Mouse (Mus musculus) hindbrain, embryonic 11.5 days (tissue): ENCODE results near the gene Hoxd4. TPM values are rescaled to one million over a fixed set of nuclear protein-coding genes. Genes with fewer than 3 reads are reported as not detected.
A peak's percentile ranks its signal among the peaks of the same experiment; 100 is the strongest.

Experiments used
- ATAC-seq: fragments of 200-750 bp; cut with Nextera tagmentation; 2 replicates; pipeline ENCODE4 v1.8.0; 2017; ENCODE audit warnings: mild to moderate bottlenecking, moderate TSS enrichment, moderate library complexity; ENCODE audit not compliant: low FRiP score
- DNase-seq: peaks from one replicate; pipeline ENCODE4 v3.0.0-alpha.2; 2015; ENCODE audit warnings: low spot score
- H3K27ac ChIP-seq: fragments of 300-500 bp; sonication (generic); 2 replicates; pipeline ENCODE4 v1.5.1; 2014; ENCODE audit warnings: mild to moderate bottlenecking, low read depth, low read length
- H3K27me3 ChIP-seq: fragments of 300-500 bp; sonication (generic); 2 replicates; pipeline ENCODE4 v1.6.1; 2014; ENCODE audit warnings: mild to moderate bottlenecking, low read length, moderate library complexity, mixed read lengths; ENCODE audit not compliant: control insufficient read depth, insufficient read depth
- H3K36me3 ChIP-seq: fragments of 300-500 bp; sonication (generic); 2 replicates; pipeline ENCODE4 v1.6.1; 2014; ENCODE audit warnings: mild to moderate bottlenecking, low read length, moderate library complexity, mixed read lengths; ENCODE audit not compliant: control insufficient read depth, insufficient read depth
- H3K4me1 ChIP-seq: fragments of 300-500 bp; sonication (generic); replicated peaks from 2 replicates; pipeline ENCODE4 v1.6.1; 2014; ENCODE audit warnings: low read length, mixed read lengths; ENCODE audit not compliant: control insufficient read depth, insufficient read depth
- H3K4me2 ChIP-seq: fragments of 300-500 bp; sonication (generic); replicated peaks from 2 replicates; pipeline ENCODE4 v1.6.1; 2014; ENCODE audit warnings: mild to moderate bottlenecking, low read depth, low read length
- H3K4me3 ChIP-seq: fragments of 300-500 bp; sonication (generic); 2 replicates; pipeline ENCODE4 v1.5.1; 2014; ENCODE audit warnings: low read depth, low read length
- H3K9ac ChIP-seq: fragments of 300-500 bp; sonication (generic); 2 replicates; pipeline ENCODE4 v1.6.1; 2014; ENCODE audit warnings: low read depth, low read length
- H3K9me3 ChIP-seq: fragments of 300-500 bp; sonication (generic); 2 replicates; pipeline ENCODE4 v1.6.1; 2016; ENCODE audit warnings: low read length; ENCODE audit not compliant: control insufficient read depth
- WGBS: fragments of 180-500 bp; shearing (Covaris S2); extraction: QIAGEN DNeasy Blood & Tissue Kit; methylation state at CpG from one replicate; pipeline ENCODE4 v1.1.7; 2014; 5-methylcytosine and 5-hydroxymethylcytosine counted together
- polyA plus RNA-seq: library from polyadenylated mRNA; unstranded; fragments of >200 nt; fragmentation: Nextera tagmentation; extraction: Ambion mirVana; gene quantifications from 2 replicates; pipeline ENCODE4 v1.2.1, GENCODE M21; 2014

Hoxd4 gene
- polyA plus RNA-seq, 1 experiment from 2014 or later, result 3.7 TPM

DNA sequence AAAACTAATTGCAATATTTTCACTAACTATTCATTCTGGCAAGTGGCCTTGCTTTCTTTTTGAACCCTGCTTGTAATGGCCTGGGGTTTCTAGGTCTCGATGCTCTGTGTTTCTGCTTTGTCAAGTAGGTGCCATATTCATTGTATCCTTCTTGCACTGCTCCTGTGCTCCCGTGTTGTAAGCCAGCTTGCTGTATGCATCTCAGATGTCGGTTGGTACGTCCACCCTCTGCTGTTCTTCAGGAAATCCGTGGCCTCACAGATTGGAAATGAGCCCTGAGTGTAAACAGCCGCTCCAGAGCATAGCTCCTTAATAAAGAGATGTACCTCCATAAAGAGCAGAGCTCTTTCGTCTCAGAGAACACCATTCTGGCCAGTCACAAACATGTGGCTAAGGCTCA is 4.1 kb upstream of the Hoxd4 start:
- Histone ChIP-seq H3K4me2 (no peak overlapping the region), H3K9me3 (no peaks in the 10 kb centered on the region), H3K9ac (no peak overlapping the region), H3K4me3 (no peak overlapping the region), H3K4me1 (peaks cover 3% of the 10 kb centered on the region), H3K27ac (no peak overlapping the region), H3K27me3 (peaks cover 90% of the 10 kb centered on the region), H3K36me3 (no peaks in the 10 kb centered on the region)
- WGBS, result 6% methylated on average over 7 of the region's 7 CpGs
- no peak for DNase-seq
- ATAC-seq, result no peak

DNA sequence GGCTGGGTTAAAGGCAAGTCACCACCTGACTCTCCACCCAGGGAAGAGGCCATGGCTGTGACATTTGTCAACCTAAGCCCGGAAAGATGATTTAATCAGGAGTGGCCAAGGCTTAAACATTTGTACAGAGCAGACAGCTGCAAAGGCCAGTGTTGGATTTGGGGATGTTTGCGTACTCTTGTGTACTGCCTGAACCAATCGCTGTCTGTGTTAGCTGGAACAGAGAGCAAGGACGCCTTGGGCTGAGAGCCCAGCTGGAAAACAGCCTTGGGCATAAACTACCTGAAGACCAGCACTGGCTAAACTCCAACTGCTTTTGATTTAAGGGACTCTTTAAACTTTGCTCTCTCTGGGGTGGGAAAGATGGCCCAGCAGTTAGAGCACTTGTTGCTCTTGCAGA is 3.1 kb upstream of the Hoxd4 start:
- DNase-seq, result no peak
- 7% methylated on average over 4 of the region's 4 CpGs for WGBS

GRCm38 (mm10) chr2:74709465-74710419 is 2.0 kb upstream of the Hoxd4 start:
- Histone ChIP-seq H3K9ac (no peak overlapping the region), H3K4me3 (no peak overlapping the region), H3K4me2 (no peak overlapping the region), H3K27ac (no peak overlapping the region), H3K9me3 (no peaks in the 10 kb centered on the region), H3K4me1 (peaks cover 3% of the 10 kb centered on the region), H3K36me3 (no peaks in the 10 kb centered on the region), H3K27me3 (peaks cover 90% of the 10 kb centered on the region)
- 3% methylated on average over 5 of the region's 5 CpGs for WGBS
- DNase-seq (no peak), ATAC-seq (no peak)

More for the DNA sequence above, 3.1 kb upstream of the Hoxd4 start:
- no peak overlapping the region for H3K27ac ChIP-seq
- H3K4me3 ChIP-seq, result no peak overlapping the region
- no peak overlapping the region for H3K4me2 ChIP-seq
- no peak overlapping the region for H3K9ac ChIP-seq
- ATAC-seq, result no peak
- H3K36me3 ChIP-seq, result no peaks in the 10 kb centered on the region
- H3K9me3 ChIP-seq, result no peaks in the 10 kb centered on the region
- peaks cover 91% of the 10 kb centered on the region for H3K27me3 ChIP-seq
- H3K4me1 ChIP-seq, result peaks cover 3% of the 10 kb centered on the region

DNA sequence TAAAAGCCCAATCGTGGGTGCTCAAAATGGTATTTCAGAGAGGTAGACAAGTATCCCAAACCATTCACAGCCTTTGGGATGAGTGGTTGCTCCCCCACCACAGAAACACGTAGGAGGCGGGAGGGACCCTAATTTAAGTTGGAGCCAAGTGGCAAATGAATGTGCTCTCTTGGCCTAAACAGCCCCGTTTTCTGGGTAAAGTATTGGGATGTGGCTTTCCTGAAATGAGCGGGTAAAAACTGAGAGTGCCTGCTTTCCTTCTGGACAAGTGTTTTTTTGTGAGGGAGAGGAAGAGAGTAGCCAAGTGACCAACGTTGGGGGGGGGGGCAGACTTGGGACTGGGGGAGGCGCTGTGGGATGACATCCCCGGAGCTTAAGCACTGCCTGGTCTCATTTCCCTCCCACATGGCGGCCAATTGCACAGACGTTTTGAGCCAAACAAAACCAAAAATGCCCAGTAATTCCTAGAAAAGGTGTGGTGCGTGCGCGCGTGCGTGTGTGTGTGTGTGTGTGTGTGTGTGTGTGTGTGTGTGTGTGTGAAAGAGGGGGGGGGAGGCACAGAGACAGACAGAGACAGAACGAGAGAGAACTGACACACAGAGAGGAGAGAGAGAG is 693 bp upstream of the Hoxd4 start:
- H3K4me1 ChIP-seq, result no peaks in the 10 kb centered on the region
- DNase-seq, result no peak
- H3K9me3 ChIP-seq, result no peaks in the 10 kb centered on the region
- no peak overlapping the region for H3K4me2 ChIP-seq
- no peak overlapping the region for H3K9ac ChIP-seq
- ATAC-seq, result no peak
- no peak overlapping the region for H3K27ac ChIP-seq
- no peak overlapping the region for H3K4me3 ChIP-seq
- peaks cover 89% of the 10 kb centered on the region for H3K27me3 ChIP-seq
- no peaks in the 10 kb centered on the region for H3K36me3 ChIP-seq
- 1% methylated on average over 13 of the region's 16 CpGs for whole genome bisulfite sequencing

DNA sequence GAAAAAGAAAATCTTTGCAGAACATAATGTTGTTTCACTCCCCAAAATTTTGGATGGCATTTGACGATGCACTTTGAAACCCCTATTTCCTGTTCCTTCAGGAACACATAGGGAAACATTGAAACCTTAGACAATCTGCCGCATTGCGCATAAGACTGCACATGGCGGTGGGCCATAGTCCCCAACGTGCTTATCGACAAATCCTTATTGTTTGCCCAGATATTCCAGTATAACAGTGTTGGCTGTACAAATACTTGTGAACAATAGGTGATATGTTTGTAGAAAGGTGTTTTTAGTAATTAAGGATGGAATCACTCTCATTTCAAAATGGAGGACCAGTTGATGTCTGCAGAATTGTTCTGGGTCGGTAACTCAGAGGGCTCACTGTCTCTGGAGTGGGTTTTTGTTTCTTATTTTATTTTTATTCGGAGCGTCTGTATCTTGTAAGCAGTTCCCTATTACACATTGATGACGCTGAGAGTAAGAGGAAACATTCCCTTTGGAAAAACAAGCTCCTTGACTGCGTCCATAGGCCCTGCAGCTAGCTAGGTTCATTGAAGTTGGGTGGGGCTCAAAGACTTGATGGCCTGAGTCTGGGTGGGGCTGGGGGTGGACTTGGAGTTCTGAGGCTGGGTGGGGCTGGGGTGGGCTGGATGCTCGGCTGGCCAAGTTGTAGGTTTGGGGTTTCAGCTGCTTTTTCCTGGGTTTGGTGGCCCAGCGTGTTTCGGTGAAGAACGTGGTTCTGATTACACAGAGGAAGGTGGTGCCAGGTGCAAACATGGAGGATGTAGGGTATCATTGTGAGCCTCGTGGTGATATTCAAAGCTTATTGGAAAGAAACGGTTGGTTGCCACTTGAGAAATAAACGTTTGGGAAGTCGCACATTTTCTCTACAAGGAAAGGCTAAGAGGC is 1.8 kb downstream of the Hoxd4 start:
- no peaks in the 10 kb centered on the region for H3K4me1 ChIP-seq
- H3K9ac ChIP-seq, result no peak overlapping the region
- 4% methylated on average over 19 of the region's 19 CpGs for WGBS
- H3K9me3 ChIP-seq, result no peaks in the 10 kb centered on the region
- H3K4me3 ChIP-seq, result no peak overlapping the region
- no peaks in the 10 kb centered on the region for H3K36me3 ChIP-seq
- H3K4me2 ChIP-seq, result no peak overlapping the region
- DNase-seq, result no peak
- no peak overlapping the region for H3K27ac ChIP-seq
- no peak for ATAC-seq
- H3K27me3 ChIP-seq, result peaks cover 80% of the 10 kb centered on the region

- Histone ChIP-seq H3K27me3 (peaks cover 78% of the 10 kb centered on the region), H3K4me2 (no peak overlapping the region), H3K4me3 (no peak overlapping the region), H3K9me3 (no peaks in the 10 kb centered on the region), H3K36me3 (no peaks in the 10 kb centered on the region), H3K9ac (no peak overlapping the region), H3K27ac (no peak overlapping the region), H3K4me1 (no peaks in the 10 kb centered on the region)
- WGBS, result 2% methylated on average over 18 of the region's 18 CpGs
- ATAC-seq, result no peak
- DNase-seq, result no peak
Measured at GRCm38 (mm10) chr2:74714156-74714789, 2.5 kb downstream of the Hoxd4 start.

DNA sequence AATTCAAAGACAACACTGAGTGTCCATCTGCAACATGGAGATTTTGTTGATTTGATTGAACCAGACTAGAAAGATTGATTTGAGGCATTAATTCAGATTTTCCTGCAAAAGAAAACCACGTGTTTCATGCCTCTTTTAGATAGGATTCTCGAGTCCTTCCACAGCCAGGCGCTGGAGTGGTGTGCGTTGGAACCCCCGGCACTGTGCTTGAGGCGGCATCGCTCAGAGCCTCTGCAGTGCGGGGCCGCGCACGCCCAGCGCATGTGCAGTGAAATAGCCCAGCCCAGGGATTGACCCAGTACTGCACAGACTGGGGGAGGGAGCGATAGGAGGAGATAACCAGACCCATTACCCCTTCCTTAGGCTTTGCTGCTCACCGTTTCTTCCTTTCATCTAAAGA is 3.2 kb downstream of the Hoxd4 start:
- no peaks in the 10 kb centered on the region for H3K4me1 ChIP-seq
- H3K4me2 ChIP-seq, result no peak overlapping the region
- H3K9ac ChIP-seq, result no peak overlapping the region
- 3% methylated on average over 14 of the region's 14 CpGs for WGBS
- H3K36me3 ChIP-seq, result no peaks in the 10 kb centered on the region
- DNase-seq (no peak), ATAC-seq (peak; percentile 53; the same call in 1 of the 2 replicates)
- peaks cover 78% of the 10 kb centered on the region for H3K27me3 ChIP-seq
- no peaks in the 10 kb centered on the region for H3K9me3 ChIP-seq
- no peak overlapping the region for H3K4me3 ChIP-seq
- H3K27ac ChIP-seq, result no peak overlapping the region
